Mouse (Mus musculus): ENCODE data around the gene Stip1. TPM values are rescaled to one million over a fixed set of nuclear protein-coding genes. Genes with fewer than 3 reads are reported as not detected.

Gene Stip1
- polyA plus RNA-seq, 1 experiment, result 116 TPM

- TF ChIP-seq GATA1 (IDR thresholded peaks at IDR 0.05; ENCODE audit: borderline replicate concordance, low read length) (no peak), FLI1 (IDR thresholded peaks at IDR 0.05; ENCODE audit: low read length) (no peak)
- H3K36me3 ChIP-seq (replicated peaks; ENCODE audit: low read length), result no peaks in the 10 kb centered on the region
- H3K9me3 ChIP-seq, result no peaks in the 10 kb centered on the region
- peak overlapping the region; percentile 76 for H3K4me3 ChIP-seq (replicated peaks)
- peaks cover 54% of the 10 kb centered on the region for H3K4me1 ChIP-seq
- peaks cover 57% of the 10 kb centered on the region for H3K27me3 ChIP-seq (replicated peaks)
These were observed 26.5 kb upstream of the Stip1 start for GRCm38 (mm10) chr19:7066034-7066827.

GRCm38 (mm10) chr19:7064571-7064970 is 24.8 kb upstream of the Stip1 start:
- no peaks in the 10 kb centered on the region for H3K9me3 ChIP-seq
- H3K27me3 ChIP-seq (replicated peaks), result peaks cover 50% of the 10 kb centered on the region
- no peaks in the 10 kb centered on the region for H3K36me3 ChIP-seq (replicated peaks; ENCODE audit: low read length)

GRCm38 (mm10) chr19:7062916-7063315 is 23.1 kb upstream of the Stip1 start:
- Histone ChIP-seq H3K4me3 (replicated peaks) (no peak overlapping the region), H3K4me1 (peaks cover 42% of the 10 kb centered on the region), H3K36me3 (replicated peaks; ENCODE audit: low read length) (no peaks in the 10 kb centered on the region), H3K27me3 (replicated peaks) (peaks cover 46% of the 10 kb centered on the region), H3K9me3 (no peaks in the 10 kb centered on the region)
- TF ChIP-seq FLI1 (IDR thresholded peaks at IDR 0.05; ENCODE audit: low read length) (no peak), GATA1 (IDR thresholded peaks at IDR 0.05; ENCODE audit: borderline replicate concordance, low read length) (no peak)

More at GRCm38 (mm10) chr19:7064571-7064970, 24.8 kb upstream of the Stip1 start:
- TF ChIP-seq GATA1 (IDR thresholded peaks at IDR 0.05; ENCODE audit: borderline replicate concordance, low read length) (no peak), FLI1 (IDR thresholded peaks at IDR 0.05; ENCODE audit: low read length) (no peak)
- H3K4me3 ChIP-seq (replicated peaks), result no peak overlapping the region
- H3K4me1 ChIP-seq, result peaks cover 54% of the 10 kb centered on the region

- H3K4me1 ChIP-seq, result peaks cover 42% of the 10 kb centered on the region
- no peaks in the 10 kb centered on the region for H3K36me3 ChIP-seq (replicated peaks; ENCODE audit: low read length)
- H3K9me3 ChIP-seq, result no peaks in the 10 kb centered on the region
- peaks cover 44% of the 10 kb centered on the region for H3K27me3 ChIP-seq (replicated peaks)
- TF ChIP-seq FLI1 (IDR thresholded peaks at IDR 0.05; ENCODE audit: low read length) (no peak), GATA1 (IDR thresholded peaks at IDR 0.05; ENCODE audit: borderline replicate concordance, low read length) (no peak)
- no peak overlapping the region for H3K4me3 ChIP-seq (replicated peaks)
These were observed 22.3 kb upstream of the Stip1 start for GRCm38 (mm10) chr19:7062110-7062509.

- TF ChIP-seq FLI1 (IDR thresholded peaks at IDR 0.05; ENCODE audit: low read length), result no peak
- TF ChIP-seq GATA1 (IDR thresholded peaks at IDR 0.05; ENCODE audit: borderline replicate concordance, low read length), result no peak
- Histone ChIP-seq H3K27me3 (replicated peaks) (peaks cover 34% of the 10 kb centered on the region), H3K4me1 (peaks cover 41% of the 10 kb centered on the region), H3K4me3 (replicated peaks) (no peak overlapping the region), H3K9me3 (no peaks in the 10 kb centered on the region), H3K36me3 (replicated peaks; ENCODE audit: low read length) (no peaks in the 10 kb centered on the region)
These were observed 18.8 kb upstream of the Stip1 start for GRCm38 (mm10) chr19:7058541-7058940.

GRCm38 (mm10) chr19:7057722-7058207 is 18.0 kb upstream of the Stip1 start:
- peak overlapping the region; percentile 94 for H3K4me3 ChIP-seq (replicated peaks)
- no peaks in the 10 kb centered on the region for H3K36me3 ChIP-seq (replicated peaks; ENCODE audit: low read length)
- H3K27me3 ChIP-seq (replicated peaks), result peaks cover 29% of the 10 kb centered on the region
- TF ChIP-seq GATA1 (IDR thresholded peaks at IDR 0.05; ENCODE audit: borderline replicate concordance, low read length), result no peak
- no peak for TF ChIP-seq FLI1 (IDR thresholded peaks at IDR 0.05; ENCODE audit: low read length)
- H3K9me3 ChIP-seq, result no peaks in the 10 kb centered on the region
- peaks cover 44% of the 10 kb centered on the region for H3K4me1 ChIP-seq

GRCm38 (mm10) chr19:7057126-7057721 is 17.5 kb upstream of the Stip1 start:
- peaks cover 44% of the 10 kb centered on the region for H3K4me1 ChIP-seq
- H3K27me3 ChIP-seq (replicated peaks), result peaks cover 29% of the 10 kb centered on the region
- TF ChIP-seq GATA1 (IDR thresholded peaks at IDR 0.05; ENCODE audit: borderline replicate concordance, low read length) (no peak), FLI1 (IDR thresholded peaks at IDR 0.05; ENCODE audit: low read length) (no peak)
- H3K4me3 ChIP-seq (replicated peaks), result peak overlapping the region; percentile 94
- H3K36me3 ChIP-seq (replicated peaks; ENCODE audit: low read length), result no peaks in the 10 kb centered on the region
- H3K9me3 ChIP-seq, result no peaks in the 10 kb centered on the region

- Histone ChIP-seq H3K4me1 (peaks cover 41% of the 10 kb centered on the region), H3K36me3 (replicated peaks; ENCODE audit: low read length) (no peaks in the 10 kb centered on the region), H3K4me3 (replicated peaks) (peak within 1 kb of the TSS; percentile 94), H3K9me3 (peaks cover 2% of the 10 kb centered on the region), H3K27me3 (replicated peaks) (peaks cover 27% of the 10 kb centered on the region)
- TF ChIP-seq GATA1 (IDR thresholded peaks at IDR 0.05; ENCODE audit: borderline replicate concordance, low read length) (no peak), FLI1 (IDR thresholded peaks at IDR 0.05; ENCODE audit: low read length) (no peak)
These were observed 16.7 kb upstream of the Stip1 start, which contains the start of gene Macrod1 for GRCm38 (mm10) chr19:7056248-7057087. Gene Macrod1, plus strand, starts transcription at chr19:7056810.

- Histone ChIP-seq H3K4me1 (peaks cover 40% of the 10 kb centered on the region), H3K9me3 (peaks cover 12% of the 10 kb centered on the region), H3K4me3 (replicated peaks) (no peak overlapping the region), H3K27me3 (replicated peaks) (peaks cover 22% of the 10 kb centered on the region), H3K36me3 (replicated peaks; ENCODE audit: low read length) (no peaks in the 10 kb centered on the region)
- TF ChIP-seq FLI1 (IDR thresholded peaks at IDR 0.05; ENCODE audit: low read length) (no peak), GATA1 (IDR thresholded peaks at IDR 0.05; ENCODE audit: borderline replicate concordance, low read length) (no peak)
These were observed 15.4 kb upstream of the Stip1 start for GRCm38 (mm10) chr19:7055173-7055572.
